Mouse (Mus musculus): ENCODE data around the gene Mrps5.
"Not testable (repeated sequence)": the region's sequence is repeated elsewhere in the genome, so short reads cannot be mapped to it uniquely, and the experiment has no call there.

Mrps5 gene

DNA sequence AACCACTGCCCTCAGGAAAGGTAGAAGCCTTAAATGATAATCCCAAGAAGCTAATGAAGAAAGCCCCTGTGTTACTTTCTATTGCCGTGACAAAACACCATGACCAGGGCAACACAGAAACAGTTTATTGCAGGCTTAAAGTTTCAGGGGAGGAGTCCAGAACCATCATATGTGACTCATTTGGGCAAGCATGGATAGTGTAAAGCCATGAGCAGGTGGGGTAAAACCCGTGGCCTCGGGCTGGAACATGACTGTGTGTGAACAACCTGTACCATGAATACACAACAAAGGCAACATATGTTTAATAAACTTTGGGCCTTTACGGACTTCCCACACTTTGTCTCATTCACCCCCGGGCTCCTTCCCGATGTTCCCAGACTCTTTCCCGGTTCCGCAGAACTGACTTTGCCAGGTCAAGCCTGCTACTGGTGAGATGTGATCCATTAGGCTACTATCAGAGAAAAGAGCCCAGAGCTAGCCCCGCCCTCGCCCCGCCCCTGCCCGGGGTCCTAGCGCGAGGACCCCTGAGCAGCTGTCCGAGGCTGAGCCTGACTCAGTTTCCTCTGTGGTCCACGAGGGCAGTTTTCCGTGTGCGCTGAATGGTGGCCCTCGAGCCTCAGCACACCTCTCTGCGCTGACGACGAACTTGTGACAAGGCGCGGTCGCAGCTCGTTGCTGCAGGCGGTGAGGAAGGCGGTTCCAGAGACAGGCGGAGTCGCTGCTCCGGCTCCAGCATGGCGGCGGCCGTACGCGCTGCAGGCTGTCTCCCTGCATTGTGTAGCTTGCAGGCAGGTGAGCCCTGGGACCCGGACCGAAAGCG lies at the start of gene Mrps5, which contains the start of gene Zfp661:
Mrps5 (plus strand) TSS at position 529 of the 820 bp plus-strand sequence.
Zfp661 (minus strand) TSS at position 401 of the 820 bp plus-strand sequence.
- peak; percentile 76 for DNase-seq (ENCODE audit: low read depth, low spot score)

DNA sequence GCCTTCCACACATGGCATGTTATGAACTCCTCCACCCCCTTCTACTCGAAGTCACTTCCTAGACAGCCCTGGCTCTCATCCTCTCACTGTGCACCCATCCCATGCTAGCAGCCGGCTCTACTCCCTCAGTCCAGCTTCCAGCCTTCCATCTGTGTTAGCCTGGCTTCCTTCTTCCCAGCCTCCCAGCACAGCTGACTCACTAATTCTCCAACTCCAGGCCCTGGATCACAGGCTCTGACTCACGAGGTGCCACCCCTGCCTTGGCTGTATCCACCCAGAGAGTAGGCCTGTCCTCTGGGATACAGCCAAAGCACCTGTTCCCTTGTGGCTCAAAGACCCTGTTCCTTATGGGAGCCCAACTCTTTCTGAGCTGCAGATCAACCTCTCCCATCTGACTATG lies 49.5 kb upstream of the Mrps5 start:
- DNase-seq (ENCODE audit: low read depth, low spot score), result no peak

DNA sequence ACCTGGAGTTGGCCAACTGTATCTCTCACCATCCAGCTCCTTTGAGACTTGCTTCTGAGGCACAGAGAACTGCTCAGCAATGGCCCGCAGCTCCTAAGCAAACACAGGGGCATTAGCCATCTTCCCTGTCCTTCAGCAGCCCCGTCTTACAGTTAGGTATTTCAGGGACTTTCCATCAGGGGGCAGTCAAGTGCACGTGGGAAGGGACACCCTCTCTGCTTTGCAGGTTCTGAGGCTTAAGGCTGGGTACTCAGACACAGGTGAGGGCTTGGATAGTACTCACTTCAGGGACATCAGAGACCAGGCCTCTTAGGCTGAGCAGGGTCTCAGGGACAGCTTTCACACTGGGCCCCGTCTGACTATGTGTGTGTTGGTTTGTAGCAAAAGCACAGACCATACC lies 47.5 kb upstream of the Mrps5 start:
- no peak for DNase-seq (ENCODE audit: low read depth, low spot score)

DNA sequence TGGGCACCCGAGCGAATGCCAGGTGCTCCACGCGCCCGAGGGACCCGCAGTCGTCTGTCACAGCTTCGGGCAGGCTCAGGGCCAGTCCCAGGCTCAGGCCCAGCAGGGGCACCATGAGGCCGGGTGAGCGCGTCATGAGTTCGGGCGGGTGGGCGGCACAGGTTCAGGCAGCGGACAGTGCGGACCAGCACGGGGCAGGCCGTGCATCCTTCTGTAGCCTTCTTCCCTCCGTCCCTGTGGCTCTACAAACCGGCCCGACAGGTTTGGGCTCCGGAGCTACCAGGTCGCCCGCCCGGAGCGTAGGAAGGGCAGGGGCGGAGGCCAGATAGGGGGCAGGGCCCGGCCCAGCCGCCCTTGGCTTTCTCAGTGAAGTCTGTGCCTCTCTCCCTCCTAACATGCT lies 45.8 kb upstream of the Mrps5 start, which contains the start of gene Prom2:
Prom2 (minus strand) TSS at position 283 of the 400 bp plus-strand sequence.
- no peak for DNase-seq (ENCODE audit: low read depth, low spot score)

DNA sequence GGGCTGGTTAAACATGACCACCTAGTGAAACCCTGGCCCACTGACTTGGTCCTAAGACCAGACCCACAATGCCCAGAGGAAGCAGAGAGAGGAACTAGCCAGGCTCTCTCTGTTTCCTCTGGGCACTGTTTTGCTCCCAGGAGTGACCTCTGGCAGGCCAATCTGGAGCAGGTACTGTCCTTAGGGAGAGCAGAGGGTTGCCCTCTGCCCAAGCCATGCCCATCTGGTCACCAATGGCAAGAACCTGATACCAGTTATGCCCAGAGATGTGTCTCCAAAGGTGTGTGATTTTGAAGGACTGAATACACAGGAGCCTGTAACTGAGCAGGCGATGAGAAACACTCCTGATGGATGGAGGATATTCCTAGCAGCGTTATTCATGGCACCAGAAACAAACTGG lies 45.3 kb upstream of the Mrps5 start:
- no peak for DNase-seq (ENCODE audit: low read depth, low spot score)

DNA sequence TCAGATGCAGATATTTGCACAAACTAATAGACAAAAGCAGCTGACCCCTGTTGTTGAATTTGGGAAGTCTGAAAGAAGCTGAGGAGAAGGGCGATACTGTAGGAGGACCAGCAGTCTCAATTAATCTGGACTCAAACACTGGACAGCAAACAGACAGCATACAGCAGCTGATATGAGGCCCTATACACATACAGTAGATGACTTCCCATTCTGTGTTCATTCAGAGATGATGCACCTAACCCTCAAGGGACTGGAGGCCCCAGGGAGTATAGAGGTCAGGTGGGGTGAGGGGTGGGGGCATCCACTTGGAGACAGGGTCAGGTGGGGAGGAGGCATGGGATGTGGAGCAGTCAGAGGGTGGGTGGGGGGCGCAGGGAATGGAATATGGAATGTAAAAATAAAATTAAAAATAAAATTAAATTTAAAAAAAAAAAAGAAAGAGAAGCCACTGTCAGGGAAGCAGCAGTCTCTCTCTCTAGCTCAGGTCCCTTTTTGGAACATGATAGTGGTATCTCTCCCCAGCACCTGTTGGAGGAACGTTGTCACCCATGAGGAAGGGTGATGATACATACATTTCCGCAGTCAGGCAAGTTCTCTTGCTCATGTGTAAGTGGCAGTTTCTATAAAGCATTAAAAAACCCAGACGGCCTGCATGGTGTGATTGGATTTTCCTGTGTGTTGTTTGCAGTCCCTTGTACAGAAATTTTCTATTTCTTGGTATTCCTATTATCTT lies 38.5 kb upstream of the Mrps5 start:
- no peak for DNase-seq (ENCODE audit: low read depth, low spot score)

DNA sequence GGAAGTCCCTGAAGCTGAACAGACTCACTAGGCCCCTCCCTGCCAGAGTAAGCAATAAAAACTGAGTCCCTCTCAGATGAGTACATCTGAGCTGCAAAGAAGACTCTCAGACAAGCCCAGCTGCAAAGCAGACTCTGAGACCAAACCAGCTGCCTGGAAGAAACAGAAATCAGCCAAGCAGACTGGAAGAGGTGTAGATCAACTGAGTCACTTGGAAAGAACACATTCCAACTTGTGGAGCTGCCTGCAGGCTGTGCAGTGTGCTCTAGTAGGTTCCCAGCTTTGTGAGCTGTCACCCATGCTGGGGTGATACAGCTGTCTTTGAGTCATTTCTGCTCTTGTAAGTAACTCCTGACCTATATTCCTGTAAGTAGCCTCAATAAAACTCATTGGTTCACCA lies 37.3 kb upstream of the Mrps5 start:
- DNase-seq (ENCODE audit: low read depth, low spot score), result no peak

DNA sequence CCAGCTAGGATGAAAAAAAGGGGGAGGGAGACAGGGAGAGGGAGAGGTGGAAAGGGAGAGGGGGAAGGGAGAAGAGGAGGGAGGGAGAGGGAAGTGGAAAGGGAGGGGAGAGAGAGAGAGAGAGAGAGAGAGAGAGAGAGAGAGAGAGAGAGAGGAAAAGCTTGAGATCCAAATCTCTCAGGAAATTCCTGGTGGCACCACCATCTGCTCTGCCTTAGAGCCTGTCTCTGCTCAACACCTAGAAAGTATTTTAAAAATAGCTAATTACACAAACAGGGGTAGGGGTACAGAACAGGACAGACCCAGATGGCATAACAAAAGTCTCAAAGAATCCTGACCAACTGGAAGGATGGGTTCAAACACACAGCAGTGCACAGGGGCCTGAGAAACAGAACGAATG lies 36.6 kb upstream of the Mrps5 start:
- no peak for DNase-seq (ENCODE audit: low read depth, low spot score)

DNA sequence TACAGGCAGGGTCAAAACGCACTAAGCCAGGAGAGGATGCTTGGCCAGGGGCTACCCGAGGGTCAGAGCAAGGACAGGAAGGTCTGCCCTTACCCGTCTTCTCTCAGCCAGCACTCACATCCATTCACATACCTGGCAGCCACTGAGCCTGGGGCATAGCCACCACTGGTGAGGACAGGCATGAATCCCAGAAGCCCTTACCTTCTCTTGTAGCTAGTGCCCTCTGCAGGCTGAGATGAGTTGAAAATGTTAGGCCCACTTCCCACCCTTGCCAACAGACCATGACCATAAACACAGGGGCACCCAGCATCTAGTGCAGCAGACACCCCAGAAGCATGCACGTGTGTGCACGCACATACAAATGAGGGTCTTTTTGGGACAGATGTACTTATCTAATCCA lies 35.9 kb upstream of the Mrps5 start:
- DNase-seq (ENCODE audit: low read depth, low spot score), result no peak

DNA sequence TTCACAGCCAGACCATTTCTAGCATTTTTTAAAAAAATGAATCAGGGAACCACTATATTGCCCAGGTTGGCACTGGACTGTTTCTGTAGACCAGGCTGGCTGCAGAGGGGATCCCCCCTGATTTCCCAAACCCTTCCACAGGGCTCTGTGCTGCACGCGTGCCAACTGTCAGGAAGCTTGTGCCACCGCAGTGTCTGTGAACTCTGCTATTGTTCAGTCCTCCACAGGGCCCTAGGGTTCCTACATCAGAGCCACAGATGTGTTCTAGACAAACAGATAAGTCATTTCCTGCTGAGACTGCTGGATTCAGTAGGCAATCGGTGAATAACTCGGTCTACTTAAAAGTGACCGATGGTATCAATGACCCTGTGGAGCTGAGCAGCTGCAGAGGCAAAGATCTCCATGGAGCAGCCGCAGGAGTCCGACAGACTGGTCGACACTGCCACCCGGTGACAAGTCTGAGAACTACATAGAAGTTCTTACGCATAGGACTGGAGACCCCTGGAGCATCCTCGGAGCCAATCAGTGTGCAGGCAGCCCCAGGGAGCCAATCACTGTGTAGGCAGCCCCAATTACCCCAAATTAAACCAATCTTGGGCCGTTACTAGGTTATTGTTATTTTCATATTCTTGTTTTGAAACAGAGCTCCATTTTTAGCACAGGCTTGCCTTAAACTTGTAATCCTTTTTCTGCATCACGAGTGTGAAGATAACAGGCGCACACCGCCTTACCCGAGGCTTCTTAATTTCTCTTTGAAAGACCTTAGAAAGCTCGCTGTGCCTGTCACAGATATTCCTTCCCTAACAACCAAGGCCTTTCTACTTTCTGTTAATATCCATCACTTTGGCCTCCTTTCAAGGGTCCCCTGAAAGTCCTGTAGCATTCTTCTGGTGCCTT lies 27.7 kb upstream of the Mrps5 start:
- peak; percentile 79 for DNase-seq (ENCODE audit: low read depth, low spot score)

DNA sequence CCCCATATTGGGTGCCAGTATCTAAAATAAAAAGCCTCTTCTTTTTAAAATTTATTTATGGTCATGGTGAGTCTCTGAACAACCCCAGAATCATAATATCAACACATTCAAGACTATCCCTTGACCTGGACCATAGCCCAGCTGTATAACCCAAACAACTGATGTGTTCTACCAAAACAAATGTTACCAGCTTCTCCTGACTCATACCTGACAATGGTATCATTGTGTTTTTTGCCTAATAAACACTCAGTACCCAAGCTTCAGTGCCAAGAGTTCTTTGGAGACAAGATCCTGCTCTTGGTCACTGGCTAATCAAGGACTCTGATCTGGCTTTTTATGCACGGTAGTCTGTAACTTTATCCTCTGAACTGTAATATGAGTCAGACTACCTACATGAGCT lies 13.7 kb upstream of the Mrps5 start:
- DNase-seq (ENCODE audit: low read depth, low spot score), result no peak

DNA sequence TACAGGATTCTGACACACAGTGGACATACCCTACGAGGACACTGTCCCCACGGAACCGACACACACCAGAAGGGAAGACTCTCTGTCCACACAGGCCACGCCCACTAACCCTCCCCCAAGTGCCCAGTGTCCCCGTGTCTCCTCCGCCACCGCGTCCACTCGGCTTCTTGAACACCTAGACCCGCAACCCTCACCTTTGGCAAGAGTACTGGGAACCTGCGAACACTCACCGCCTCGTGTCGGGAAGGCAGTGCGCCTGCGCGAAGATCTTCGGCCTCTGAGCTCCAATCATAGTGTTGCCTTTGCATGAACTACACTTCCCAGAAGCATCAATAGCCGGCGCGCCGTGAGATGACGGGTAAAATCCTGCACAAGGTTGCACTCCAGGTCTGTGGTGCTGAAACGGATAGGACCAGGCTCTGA lies 2.6 kb upstream of the Mrps5 start:
- peak; percentile 90 for DNase-seq (ENCODE audit: low read depth, low spot score)

DNA sequence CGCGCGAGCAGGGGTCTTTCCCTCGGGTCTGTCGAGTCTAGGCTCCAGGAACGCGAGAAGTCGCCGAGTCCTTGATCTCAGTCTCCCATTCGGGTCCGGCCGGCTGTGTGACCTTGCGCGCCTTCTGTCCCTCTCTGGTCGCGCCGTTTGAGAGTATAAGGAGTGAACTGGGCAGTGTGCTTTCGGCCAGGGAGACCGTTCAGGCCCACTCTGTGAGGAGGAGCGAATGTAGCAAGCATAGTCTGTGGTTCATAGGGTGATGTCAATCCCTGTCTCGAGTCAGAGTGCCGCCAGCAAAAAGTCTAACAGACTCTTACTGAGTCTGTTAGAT lies 457 bp downstream of the Mrps5 start:
- no peak for DNase-seq (ENCODE audit: low read depth, low spot score)

DNA sequence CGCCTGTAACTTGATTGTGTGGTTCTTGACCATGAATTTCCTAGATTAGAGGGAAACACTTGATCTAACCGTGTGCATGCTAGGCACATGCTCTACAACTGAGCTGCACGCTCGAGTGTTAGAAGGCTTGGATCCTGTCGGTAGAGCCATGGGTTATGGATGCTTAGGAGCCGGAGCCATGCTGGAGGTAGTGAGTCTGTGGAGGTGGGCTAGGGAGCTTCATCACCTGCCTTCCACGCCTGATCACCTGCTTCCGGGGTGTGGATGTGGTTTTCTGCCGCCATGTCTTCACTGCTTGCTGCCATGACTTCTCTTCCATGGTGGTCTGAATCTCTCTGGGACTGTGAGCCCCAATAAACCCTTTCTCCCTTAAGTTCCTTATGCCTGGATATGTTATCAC lies 1.9 kb downstream of the Mrps5 start:
- no peak for DNase-seq (ENCODE audit: low read depth, low spot score)

DNA sequence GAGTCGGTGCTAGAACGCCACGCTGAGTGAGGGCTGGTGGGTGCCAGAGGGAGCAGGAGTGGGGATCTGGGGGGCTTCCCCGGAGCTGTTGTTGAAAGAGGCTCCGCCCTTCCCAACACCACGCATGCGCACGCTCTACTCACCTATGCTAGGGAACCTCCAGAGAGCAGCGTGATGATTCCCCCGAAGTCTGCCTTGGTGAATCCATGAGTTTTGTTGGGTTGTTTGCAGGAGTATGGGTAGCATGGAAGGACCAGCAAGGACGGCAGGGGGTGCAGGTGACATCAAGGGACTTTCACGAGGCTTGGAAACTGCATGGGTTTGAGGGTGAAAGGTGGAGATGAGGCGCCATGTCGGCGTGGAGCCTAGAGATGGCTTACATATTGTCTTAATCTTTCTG lies 3.2 kb downstream of the Mrps5 start:
- DNase-seq (ENCODE audit: low read depth, low spot score), result no peak

DNA sequence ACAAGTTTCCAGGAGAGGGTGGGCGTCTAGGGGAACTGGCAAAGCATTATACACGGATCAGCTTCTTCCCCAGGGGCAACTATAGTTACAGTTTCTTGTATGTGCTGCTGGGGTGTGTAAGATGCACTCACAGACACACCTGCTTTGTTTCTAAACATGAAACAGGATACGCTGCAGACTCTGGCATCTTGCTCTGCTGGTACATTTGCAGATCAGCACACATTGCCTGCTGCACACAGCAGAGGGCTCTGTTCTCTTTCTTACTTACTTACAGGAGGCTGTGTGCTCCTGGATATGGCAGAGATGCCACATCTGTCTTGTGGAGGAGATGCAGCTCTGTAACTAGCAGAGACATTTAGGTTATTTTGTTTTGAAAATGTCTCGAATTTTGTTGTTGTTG lies 3.8 kb downstream of the Mrps5 start:
- DNase-seq (ENCODE audit: low read depth, low spot score), result no peak

DNA sequence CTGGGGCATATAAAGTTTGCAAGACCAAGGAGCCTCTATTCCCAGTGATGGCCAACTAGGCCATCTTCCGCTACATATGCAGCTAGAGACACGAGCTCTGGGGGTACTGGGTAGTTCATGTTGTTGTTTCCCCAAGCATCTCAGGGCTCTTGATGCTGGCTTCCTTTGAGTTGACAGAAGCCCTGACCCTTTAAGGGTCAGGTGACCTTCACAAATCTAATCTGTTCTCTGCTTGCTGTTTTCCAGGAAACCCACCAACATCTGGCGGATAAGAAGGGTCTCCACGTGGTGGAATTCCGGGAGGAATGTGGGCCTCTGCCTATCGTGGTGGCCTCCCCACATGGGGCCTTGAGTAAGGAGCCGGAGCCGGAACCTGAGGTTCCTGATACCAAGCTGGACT lies 16.4 kb downstream of the Mrps5 start:
- DNase-seq (ENCODE audit: low read depth, low spot score), result not testable (repeated sequence)

DNA sequence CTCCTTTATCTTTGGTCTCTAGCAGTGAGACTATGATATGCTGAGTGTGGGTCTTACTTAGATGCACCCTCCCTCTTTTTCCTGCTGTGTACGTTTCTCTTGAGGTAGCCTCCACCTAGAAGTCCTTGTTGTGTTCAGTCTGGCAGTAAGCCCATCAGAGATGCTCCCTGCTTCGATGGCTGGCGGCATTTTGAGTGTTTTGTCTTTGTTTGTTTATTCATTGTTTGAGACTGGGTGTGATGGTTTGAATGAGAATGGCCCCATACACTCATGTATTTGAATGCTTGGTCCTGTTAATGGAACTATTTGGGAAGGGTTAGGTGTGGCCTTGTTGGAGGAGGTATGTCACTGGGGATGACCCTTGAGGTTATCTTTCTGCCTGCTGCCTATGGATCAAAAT lies 18.2 kb downstream of the Mrps5 start:
- no peak for DNase-seq (ENCODE audit: low read depth, low spot score)

DNA sequence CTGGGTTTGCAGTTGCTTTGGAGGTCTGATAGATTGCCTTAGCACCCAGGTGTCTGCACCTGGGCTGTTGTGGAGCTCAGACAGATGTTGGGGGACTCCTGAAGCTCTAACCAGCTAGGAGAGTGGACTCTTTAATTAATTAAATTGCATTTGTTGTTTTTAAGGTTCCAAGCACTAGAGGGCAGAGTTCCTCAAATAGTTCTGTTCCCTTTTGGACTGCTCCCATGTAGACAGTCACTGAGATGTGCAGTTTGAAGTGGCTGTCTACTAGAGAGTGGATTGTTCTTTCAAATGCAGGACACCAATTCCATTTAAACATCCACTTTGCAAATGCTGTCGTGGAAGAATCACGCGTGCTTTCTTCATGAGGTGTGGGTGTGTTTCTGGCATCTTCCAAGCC lies 21.2 kb downstream of the Mrps5 start:
- DNase-seq (ENCODE audit: low read depth, low spot score), result peak; percentile 36

DNA sequence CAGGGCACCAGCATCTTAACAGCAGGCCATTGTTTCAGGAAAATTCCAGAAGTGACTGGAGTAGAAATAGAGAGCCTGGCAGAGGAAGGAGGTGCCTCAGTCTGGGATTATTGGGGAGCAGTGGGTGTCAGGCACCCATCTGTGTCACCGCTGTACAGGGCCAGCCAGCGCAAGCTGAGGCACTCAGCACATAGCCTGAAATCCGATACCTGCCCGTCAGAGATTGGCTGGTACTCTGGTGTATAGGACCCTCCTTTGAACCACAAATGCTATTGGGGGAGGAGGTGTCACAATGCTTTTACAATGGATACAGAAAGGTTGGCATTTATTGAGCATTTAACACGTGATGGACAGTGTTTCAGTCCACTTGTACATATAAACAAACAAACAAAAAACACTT lies 22.0 kb downstream of the Mrps5 start:
- no peak for DNase-seq (ENCODE audit: low read depth, low spot score)

DNA sequence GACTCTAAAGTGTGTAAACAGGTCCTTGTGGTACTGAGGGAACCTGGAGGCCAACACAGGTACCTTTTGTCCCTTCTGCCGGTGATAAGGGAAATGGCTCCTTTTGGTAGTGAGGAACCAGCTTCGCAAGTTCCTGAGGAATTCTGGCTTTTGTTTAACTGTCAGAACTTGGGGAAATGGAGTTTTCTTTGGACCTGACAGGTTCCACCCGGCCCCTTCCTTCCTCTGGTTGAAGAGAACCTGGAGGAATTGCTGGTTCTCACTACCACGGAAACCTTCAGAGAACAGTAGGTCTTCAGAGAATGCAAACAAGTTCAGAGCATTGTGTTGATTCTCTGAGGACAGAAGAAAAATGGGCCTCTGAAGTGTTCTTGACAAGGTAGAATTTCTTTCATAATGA lies 24.4 kb downstream of the Mrps5 start:
- no peak for DNase-seq (ENCODE audit: low read depth, low spot score)

DNA sequence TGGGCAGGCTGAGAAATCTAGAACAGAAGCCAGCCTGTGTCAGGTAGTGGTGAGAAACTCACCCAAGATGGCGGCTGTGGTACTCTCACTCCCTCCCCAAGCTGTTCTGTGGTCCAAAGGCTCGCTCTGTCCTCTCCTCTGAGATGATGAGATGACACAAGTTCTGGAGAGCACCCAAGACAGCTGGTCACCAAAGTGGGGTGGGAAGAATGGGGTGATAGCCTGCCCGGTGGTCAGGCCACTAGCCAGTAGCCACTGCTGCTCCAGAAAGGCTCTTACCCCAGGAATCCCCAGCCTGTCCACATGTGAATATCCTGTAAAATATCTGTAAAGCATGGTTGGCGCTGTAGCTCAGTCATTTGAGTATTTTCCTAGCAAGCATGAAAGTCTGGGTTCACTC lies 25.3 kb downstream of the Mrps5 start:
- DNase-seq (ENCODE audit: low read depth, low spot score), result no peak

Measured in retina, postnatal 7 days (tissue).